Mouse (Mus musculus) MEL (cell line): ENCODE results near the gene Ly6c2. TPM values are rescaled to one million over a fixed set of nuclear protein-coding genes. Genes with fewer than 3 reads are reported as not detected.
"Not testable (repeated sequence)": the region's sequence is repeated elsewhere in the genome, so short reads cannot be mapped to it uniquely, and the experiment has no call there.

Experiments
- DNase-seq: peaks from one replicate; pipeline ENCODE4 v3.0.0; 2011; ENCODE audit warnings: low read depth, low spot score
- H3K27ac ChIP-seq: 2 replicates; pipeline ENCODE4 v1.5.1; 2012; ENCODE audit warnings: low read depth, mild to moderate bottlenecking, control low read depth, low read length, moderate library complexity; ENCODE audit not compliant: control insufficient read depth
- H3K27me3 ChIP-seq, 2 experiments: fragments of 150-350 bp in 1 of 2; sonication (generic) in 1 of 2; 2 replicates each; pipeline ENCODE4 v1.6.1; 2012; ENCODE audit warnings: low read length in 2 of 2, mild to moderate bottlenecking in 2 of 2, improper control_type of control experiment in 1 of 2, moderate library complexity in 1 of 2; ENCODE audit not compliant: insufficient read depth in 2 of 2, control insufficient read depth in 1 of 2
- H3K36me3 ChIP-seq, 2 experiments: 2 replicates each; pipeline ENCODE4 v1.6.1; 2012 to 2014; ENCODE audit warnings: low read length in 2 of 2, improper control_type of control experiment in 1 of 2, inconsistent platforms in 1 of 2, mild to moderate bottlenecking in 1 of 2; ENCODE audit not compliant: insufficient read depth in 2 of 2, control insufficient read depth in 1 of 2
- H3K4me1 ChIP-seq, 2 experiments: fragments of 150-350 bp in 1 of 2; sonication (generic) in 1 of 2; 2 replicates each; pipeline ENCODE4 v1.6.1; 2012; ENCODE audit warnings: low read length in 2 of 2, improper control_type of control experiment in 1 of 2, mild to moderate bottlenecking in 1 of 2; ENCODE audit not compliant: insufficient read depth in 2 of 2, control insufficient read depth in 1 of 2
- H3K4me3 ChIP-seq, 2 experiments: fragments of 150-350 bp in 1 of 2; sonication (generic) in 1 of 2; 2 replicates each; pipeline ENCODE4 v1.5.1; 2012; ENCODE audit warnings: low read depth in 2 of 2, low read length in 2 of 2, mild to moderate bottlenecking in 2 of 2, moderate library complexity in 2 of 2, control low read depth in 1 of 2, improper control_type of control experiment in 1 of 2; ENCODE audit not compliant: control insufficient read depth in 1 of 2, insufficient read depth in 1 of 2
- H3K79me2 ChIP-seq: 2 replicates; pipeline ENCODE4 v1.6.1; 2012; ENCODE audit warnings: mild to moderate bottlenecking, low read length, moderate library complexity; ENCODE audit not compliant: control insufficient read depth, poor library complexity, insufficient read depth
- H3K9ac ChIP-seq: 2 replicates; pipeline ENCODE4 v1.6.1; 2012; ENCODE audit warnings: low read depth, mild to moderate bottlenecking, control low read depth, low read length, moderate library complexity; ENCODE audit not compliant: control insufficient read depth, poor library complexity, severe bottlenecking
- H3K9me3 ChIP-seq: fragments of 150-350 bp; sonication (generic); replicated peaks from 2 replicates; pipeline ENCODE4 v1.6.1; 2012; ENCODE audit warnings: mild to moderate bottlenecking, low read length, improper control_type of control experiment, moderate library complexity; ENCODE audit not compliant: insufficient read depth
- CTCF ChIP-seq, 3 experiments: IDR thresholded peaks in 2 of 3; conservative IDR thresholded peaks in 1 of 3; 2 replicates each; pipeline ENCODE4 v1.5.1; 2011 to 2012; ENCODE audit warnings: low read length in 3 of 3, low read depth in 2 of 3, mild to moderate bottlenecking in 2 of 3, improper control_type of control experiment in 1 of 3, inconsistent platforms in 1 of 3, mixed read lengths in 1 of 3, moderate library complexity in 1 of 3; ENCODE audit not compliant: control insufficient read depth in 1 of 3, insufficient read depth in 1 of 3, poor library complexity in 1 of 3, severe bottlenecking in 1 of 3
- RAD21 ChIP-seq: IDR thresholded peaks from 2 replicates; pipeline ENCODE4 v1.6.1; 2011; ENCODE audit warnings: mild to moderate bottlenecking, low read depth, low read length, improper control_type of control experiment
- polyA plus RNA-seq, 2 experiments: library from polyadenylated mRNA; stranded (reverse) in 1 of 2; unstranded in 1 of 2; fragments of >175 nt in 1 of 2; fragments of >200 nt in 1 of 2; gene quantifications; 2 replicates each; pipeline versions ENCODE4 v1.2.1 to v1.2.4; 2012; ENCODE audit warnings: low replicate concordance in 2 of 2, low read depth in 1 of 2; ENCODE audit not compliant: insufficient read length in 2 of 2, insufficient read depth in 1 of 2, missing spikeins in 1 of 2
- total RNA-seq: library from RNA; depleted of rRNA; stranded (reverse); fragments of 300-350 nt; gene quantifications from 2 replicates; pipeline ENCODE4 v1.2.3, GENCODE M21; 2012

Gene Ly6c2
- total and polyA plus RNA-seq, 3 experiments, result not detected

- not testable (repeated sequence) for H3K27ac ChIP-seq, H3K9ac ChIP-seq, H3K4me1 ChIP-seq, H3K9me3 ChIP-seq, H3K36me3 ChIP-seq, H3K79me2 ChIP-seq, H3K27me3 ChIP-seq, H3K4me3 ChIP-seq
- peak; percentile 43 to 55 (median 50) for TF ChIP-seq CTCF (IDR thresholded peaks at IDR 0.05 in 2 of 3, conservative IDR thresholded peaks at IDR 0.05 in 1 of 3; ENCODE audit: control insufficient read depth in 1 of 3, insufficient read depth in 1 of 3, low read depth in 2 of 3, low read length in 3 of 3, poor library complexity in 1 of 3, severe bottlenecking in 1 of 3)
- peak; percentile 11; the same call in 1 of the 2 replicates for TF ChIP-seq RAD21
- DNase-seq, result peak; percentile 12
Observed at GRCm38 (mm10) chr15:75141812-75142360, 30.1 kb upstream of the Ly6c2 start.

GRCm38 (mm10) chr15:75137739-75138138 lies 26.0 kb upstream of the Ly6c2 start:
- DNase-seq, H3K27ac ChIP-seq, H3K36me3 ChIP-seq: not testable (repeated sequence)

DNA sequence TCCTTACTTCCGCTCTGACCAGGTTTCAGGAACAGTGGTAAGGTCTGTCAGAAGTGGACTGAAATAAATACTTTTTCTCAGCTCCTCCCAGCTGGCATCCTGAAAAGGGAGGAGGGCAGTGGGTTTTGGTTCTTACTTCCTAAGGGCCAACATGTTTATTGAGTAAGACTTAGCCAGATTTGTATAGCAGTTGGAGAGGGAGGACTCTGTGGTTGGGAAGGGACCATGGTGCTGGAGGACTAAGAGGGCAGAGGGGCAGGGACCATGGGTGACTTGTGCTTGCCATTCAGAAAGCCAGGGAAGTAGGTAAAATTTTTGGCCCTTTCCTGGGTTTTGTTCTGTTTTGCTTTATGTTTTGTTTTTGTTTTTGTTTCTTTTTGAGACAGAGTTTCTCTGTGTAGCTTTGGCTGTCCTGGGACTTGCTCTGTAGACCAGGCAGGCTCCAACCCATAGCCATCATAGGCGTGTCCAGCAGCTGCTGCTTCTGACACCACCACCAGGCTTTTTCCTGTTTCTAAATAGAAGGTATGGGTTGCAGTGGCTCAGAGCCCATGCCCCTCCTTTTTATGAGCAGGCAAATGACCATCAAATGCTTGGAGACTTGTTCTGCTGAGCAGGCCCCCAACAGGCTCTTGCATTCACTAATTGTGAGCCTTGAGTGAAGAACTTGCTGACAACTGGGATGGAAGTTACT lies 23.5 kb upstream of the Ly6c2 start:
- not testable (repeated sequence) for H3K4me3 ChIP-seq, H3K27me3 ChIP-seq, H3K27ac ChIP-seq, H3K9me3 ChIP-seq, H3K36me3 ChIP-seq, H3K79me2 ChIP-seq, H3K4me1 ChIP-seq, DNase-seq, H3K9ac ChIP-seq

More at GRCm38 (mm10) chr15:75137739-75138138, 26.0 kb upstream of the Ly6c2 start:
- not testable (repeated sequence) for H3K79me2 ChIP-seq, H3K9me3 ChIP-seq, H3K27me3 ChIP-seq, H3K4me1 ChIP-seq, H3K9ac ChIP-seq, H3K4me3 ChIP-seq

DNA sequence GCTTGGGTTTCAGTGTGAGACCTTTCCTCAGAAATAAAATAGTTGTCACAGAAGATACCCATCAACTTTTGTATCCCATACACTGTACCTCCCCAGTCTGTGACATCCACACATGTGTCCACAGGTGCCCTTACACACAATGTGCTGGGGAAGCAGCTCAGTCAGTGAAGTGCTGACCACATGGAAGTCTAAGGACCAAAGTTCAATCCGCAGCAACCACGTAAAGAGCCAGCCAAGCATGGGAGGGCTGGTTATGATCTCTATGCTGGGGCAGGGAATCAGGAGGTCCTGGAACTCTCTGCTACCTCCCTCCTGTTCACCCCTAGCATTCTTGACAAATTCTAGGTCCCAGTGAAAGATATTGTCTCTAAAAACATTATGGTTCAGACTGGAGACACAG lies 20.6 kb upstream of the Ly6c2 start:
- H3K79me2 ChIP-seq, DNase-seq, H3K4me3 ChIP-seq: not testable (repeated sequence)

More for the DNA sequence above, 20.6 kb upstream of the Ly6c2 start:
- H3K9me3 ChIP-seq, H3K27me3 ChIP-seq, H3K9ac ChIP-seq, H3K27ac ChIP-seq, H3K4me1 ChIP-seq, H3K36me3 ChIP-seq: not testable (repeated sequence)
